ENCODE assay signal across 8 mouse cellular contexts in genomic region chr3:101377256-101378024, GRCm38 (mm10). TPM values are rescaled to one million over a fixed set of nuclear protein-coding genes. Genes with fewer than 3 reads are reported as not detected.
DNase-seq lines count a peak whose midpoint lies in the region; ATAC-seq and TF ChIP-seq lines count a peak whose summit lies in the region.

No protein-coding gene starts in this region.

- H3K9ac ChIP-seq in heart, embryonic 11.5 days (ENCODE audit: low read depth, low read length): peak overlapping the region; percentile 91
- H3K9ac ChIP-seq in intestine, embryonic 16.5 days (ENCODE audit: low read depth, low read length): peak overlapping the region; percentile 84

- H3K4me1 ChIP-seq in heart, embryonic 11.5 days (ENCODE audit: control insufficient read depth, insufficient read depth, low read length): peaks cover 38% of the 10 kb centered on the region
- H3K4me1 ChIP-seq in embryonic fibroblast, embryonic 13.5 days (ENCODE audit: control insufficient read depth, insufficient read depth, low read length): peaks cover 14% of the 10 kb centered on the region
- peaks cover 30% of the 10 kb centered on the region for H3K4me1 ChIP-seq in intestine, embryonic 16.5 days (ENCODE audit: control insufficient read depth, insufficient read depth, low read length)

- no peak for DNase-seq in heart, postnatal 36 days
- peak; percentile 45 for DNase-seq in CD4-positive, CD25-positive, alpha-beta regulatory T cell, adult 2 months (ENCODE audit: low read depth, low spot score)
- no peak for DNase-seq in ovary, postnatal 36 days (ENCODE audit: low spot score)
- DNase-seq in c-Kit-positive CD71-positive TER-119-positive erythroid progenitor cells, embryonic 14.5 days (ENCODE audit: low spot score): no peak

- intact Hi-C loops in heart, postnatal 36 days (cut with DNase I): no loop called here

- H3K27ac ChIP-seq in heart, embryonic 11.5 days (ENCODE audit: low read depth, low read length): peak overlapping the region; percentile 79
- no peak overlapping the region for H3K27ac ChIP-seq in embryonic fibroblast, embryonic 13.5 days (ENCODE audit: insufficient read depth, low read length)
- H3K27ac ChIP-seq in intestine, embryonic 16.5 days (ENCODE audit: low read length): peak overlapping the region; percentile 47

- H3K9me3 ChIP-seq in heart, embryonic 11.5 days (replicated peaks; ENCODE audit: control insufficient read depth, low read length): no peaks in the 10 kb centered on the region
- no peaks in the 10 kb centered on the region for H3K9me3 ChIP-seq in intestine, embryonic 16.5 days (ENCODE audit: control insufficient read depth, low read length)

- ATAC-seq in heart, embryonic 11.5 days (replicated peaks; ENCODE audit: insufficient number of reproducible peaks, low FRiP score, low TSS enrichment): peak; percentile 16
- peak; percentile 30 for ATAC-seq in intestine, embryonic 16.5 days

- WGBS in heart, embryonic 11.5 days (ENCODE audit: insufficient replicate concordance): under 1% methylated on average over 62 of the region's 62 CpGs
- under 1% methylated on average over 62 of the region's 62 CpGs for WGBS in intestine, embryonic 16.5 days

- peak overlapping the region; percentile 91 for H3K4me2 ChIP-seq in heart, embryonic 11.5 days
- peak overlapping the region; percentile 97 for H3K4me2 ChIP-seq in intestine, embryonic 16.5 days (ENCODE audit: low read depth, low read length)
- H3K4me2 ChIP-seq in myocyte (ENCODE audit: low read depth): peak overlapping the region; percentile 94

- no peak for TF ChIP-seq POLR2A in embryonic fibroblast, embryonic 13.5 days (IDR thresholded peaks at IDR 0.05; ENCODE audit: low read depth, low read length)
- TF ChIP-seq POLR2A in myocyte (IDR thresholded peaks at IDR 0.05; ENCODE audit: insufficient read length, low read depth): no peak

- TF ChIP-seq CTCF in embryonic fibroblast, embryonic 13.5 days (IDR thresholded peaks at IDR 0.05; ENCODE audit: borderline replicate concordance, insufficient read depth, low read length): no peak

- peak overlapping the region; percentile 38 for H3ac ChIP-seq in myocyte (ENCODE audit: control insufficient read depth, insufficient read length)

- no peaks in the 10 kb centered on the region for H3K36me3 ChIP-seq in heart, embryonic 11.5 days (ENCODE audit: control insufficient read depth, insufficient read depth, low read length)
- H3K36me3 ChIP-seq in intestine, embryonic 16.5 days (ENCODE audit: control insufficient read depth, insufficient read depth, low read length): no peaks in the 10 kb centered on the region
- no peaks in the 10 kb centered on the region for H3K36me3 ChIP-seq in myocyte (ENCODE audit: control insufficient read depth, insufficient read depth)

- H3K27me3 ChIP-seq in heart, embryonic 11.5 days (ENCODE audit: control insufficient read depth, insufficient read depth, low read length): no peaks in the 10 kb centered on the region
- no peaks in the 10 kb centered on the region for H3K27me3 ChIP-seq in intestine, embryonic 16.5 days (replicated peaks; ENCODE audit: control insufficient read depth, insufficient read depth, low read length)
- no peaks in the 10 kb centered on the region for H3K27me3 ChIP-seq in myocyte (ENCODE audit: control insufficient read depth, insufficient read depth, insufficient read length)

- H3K79me2 ChIP-seq in myocyte (ENCODE audit: control insufficient read depth, insufficient read depth): no peaks in the 10 kb centered on the region

- peak overlapping the region; percentile 91 for H3K4me3 ChIP-seq in heart, embryonic 11.5 days (ENCODE audit: low read depth, low read length)
- peak overlapping the region; percentile 66 for H3K4me3 ChIP-seq in embryonic fibroblast, embryonic 13.5 days (ENCODE audit: insufficient read depth, low read length)
- peak overlapping the region; percentile 86 for H3K4me3 ChIP-seq in intestine, embryonic 16.5 days (ENCODE audit: low read length)
- H3K4me3 ChIP-seq in myocyte: peak overlapping the region; percentile 38

TF ChIP-seq in myocyte, 11 proteins besides CTCF, POLR2A, EP300 and RAD21:
- TF ChIP-seq MAX (IDR thresholded peaks at IDR 0.05; ENCODE audit: low read depth) (no peak), TCF3 (IDR thresholded peaks at IDR 0.05; ENCODE audit: insufficient read length, low read depth) (no peak), TCF12 (IDR thresholded peaks at IDR 0.05; ENCODE audit: insufficient read depth, poor library complexity, severe bottlenecking) (no peak)

RNA-seq across cellular contexts. Expression of gene Igsf3, which starts 0.6 kb away (rescaled TPM):
- 28.1 and 31.3 TPM in 2 replicates for polyA plus RNA-seq in heart, embryonic 11.5 days (2014; fragmentation: Nextera tagmentation; extraction: Ambion mirVana)
- total RNA-seq in heart, postnatal 36 days (2021): 10 to 100 TPM in 1 of 2 experiments, 1 to 10 TPM in 1; 9.9 to 13.2 TPM
- 16.5 and 24.9 TPM in 2 replicates for polyA plus RNA-seq in embryonic fibroblast, embryonic 13.5 days (2011; ENCODE audit: insufficient read length, low read depth, missing spikeins)
- polyA plus RNA-seq in intestine, embryonic 16.5 days (2015; fragmentation: Nextera tagmentation; extraction: Ambion mirVana): 17.9 and 19.2 TPM in 2 replicates
- polyA plus RNA-seq in myocyte (2012; fragmentation: generic; extraction: Trizol): 8.9 TPM

Comparison
In these comparisons a context has a peak if more than half of its experiments do, and no peak if none do; other contexts are left out.
1. H3K4me3 ChIP-seq: peak in every context shown above with its lines; median percentile 91 in heart, embryonic 11.5 days; 86 in intestine, embryonic 16.5 days; 66 in embryonic fibroblast, embryonic 13.5 days; 38 in myocyte.